Mouse (Mus musculus): Measurements from ENCODE around the gene 2310061I04Rik. TPM values are rescaled to one million over a fixed set of nuclear protein-coding genes. Genes with fewer than 3 reads are reported as not detected.

The 2310061I04Rik gene
- polyA plus RNA-seq, 1 experiment, result 161 TPM

GRCm38 (mm10) chr17:35850974-35851373, 46.3 kb downstream of the 2310061I04Rik start:
- Histone ChIP-seq H3K4me3 (replicated peaks; ENCODE audit: insufficient read depth, low read depth, low read length) (no peak overlapping the region), H3K27me3 (ENCODE audit: control insufficient read depth, insufficient read depth, low read length) (no peaks in the 10 kb centered on the region), H3K4me1 (ENCODE audit: control insufficient read depth, insufficient read depth, low read length) (no peaks in the 10 kb centered on the region), H3K27ac (ENCODE audit: insufficient read depth, low read length) (no peak overlapping the region)
- WGBS, result 90% methylated on average over 3 of the region's 3 CpGs
- no peak for TF ChIP-seq POLR2A (IDR thresholded peaks at IDR 0.05; ENCODE audit: borderline replicate concordance, insufficient read depth, low read length)
- no peak for TF ChIP-seq CTCF (IDR thresholded peaks at IDR 0.05; ENCODE audit: borderline replicate concordance, insufficient read depth, low read depth, low read length)
- DNase-seq, result no peak

DNA sequence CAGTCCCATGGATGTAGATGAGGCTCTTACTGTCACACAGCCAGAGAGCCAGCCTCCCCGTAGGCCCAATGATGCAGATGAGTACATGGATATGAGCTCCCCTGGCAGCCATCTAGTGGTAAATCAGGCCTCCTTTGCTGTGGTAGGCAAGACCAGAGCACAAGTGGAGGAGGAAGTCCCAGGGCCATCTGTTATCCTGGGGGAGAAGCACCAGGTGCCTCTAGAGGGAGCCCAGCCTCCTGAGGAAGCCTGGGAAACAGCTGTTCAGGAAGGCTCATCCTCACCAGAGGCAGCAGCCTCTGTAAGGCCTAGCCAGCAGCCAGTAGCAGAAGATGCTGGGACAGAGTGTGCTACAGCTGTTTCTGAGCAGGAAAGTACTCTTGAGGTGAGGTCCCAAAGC, 49.1 kb downstream of the 2310061I04Rik start:
- no peak overlapping the region for H3K27ac ChIP-seq (ENCODE audit: insufficient read depth, low read length)
- TF ChIP-seq POLR2A (IDR thresholded peaks at IDR 0.05; ENCODE audit: borderline replicate concordance, insufficient read depth, low read length) (no peak), CTCF (IDR thresholded peaks at IDR 0.05; ENCODE audit: borderline replicate concordance, insufficient read depth, low read depth, low read length) (no peak)
- WGBS, result 16% methylated on average over 1 of the region's 1 CpGs
- H3K4me1 ChIP-seq (ENCODE audit: control insufficient read depth, insufficient read depth, low read length), result no peaks in the 10 kb centered on the region
- no peak overlapping the region for H3K4me3 ChIP-seq (replicated peaks; ENCODE audit: insufficient read depth, low read depth, low read length)
- H3K27me3 ChIP-seq (ENCODE audit: control insufficient read depth, insufficient read depth, low read length), result no peaks in the 10 kb centered on the region
- DNase-seq, result no peak

DNA sequence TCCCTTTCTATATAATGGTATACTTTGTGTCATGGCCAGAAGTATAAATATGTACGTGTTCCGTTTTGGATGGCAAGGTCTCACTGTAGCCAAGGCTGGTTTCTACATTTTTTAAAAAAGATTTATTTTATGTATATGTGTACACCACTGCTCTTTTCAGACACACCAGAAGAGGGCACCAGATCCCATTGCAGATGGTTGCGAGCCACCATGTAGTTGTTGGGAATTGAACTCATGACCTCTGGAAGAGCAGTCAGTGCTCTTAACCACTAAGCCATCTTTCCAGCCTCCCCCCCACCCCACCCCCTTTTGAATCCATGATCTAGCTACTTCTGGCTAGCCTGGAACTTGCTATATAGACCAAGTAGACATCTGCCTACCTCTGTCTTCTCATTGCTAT, 53.7 kb downstream of the 2310061I04Rik start:
- no peaks in the 10 kb centered on the region for H3K27me3 ChIP-seq (ENCODE audit: control insufficient read depth, insufficient read depth, low read length)
- no peak overlapping the region for H3K27ac ChIP-seq (ENCODE audit: insufficient read depth, low read length)
- no peak for DNase-seq
- no peak overlapping the region for H3K4me3 ChIP-seq (replicated peaks; ENCODE audit: insufficient read depth, low read depth, low read length)
- 97% methylated on average over 3 of the region's 3 CpGs for WGBS
- no peak for TF ChIP-seq CTCF (IDR thresholded peaks at IDR 0.05; ENCODE audit: borderline replicate concordance, insufficient read depth, low read depth, low read length)
- TF ChIP-seq POLR2A (IDR thresholded peaks at IDR 0.05; ENCODE audit: borderline replicate concordance, insufficient read depth, low read length), result no peak
- H3K4me1 ChIP-seq (ENCODE audit: control insufficient read depth, insufficient read depth, low read length), result no peaks in the 10 kb centered on the region

Other genes starting within 250 kb of the 2310061I04Rik start
- 35.5 and 35.9 TPM in 2 replicates for gene Vars2, start 229.8 kb downstream of the 2310061I04Rik start, polyA plus RNA-seq (2012; rRNA removed)
- 30.7 and 34.8 TPM in 2 replicates for gene Gtf2h4, start 223.7 kb downstream of the 2310061I04Rik start, polyA plus RNA-seq (2012; rRNA removed)
- gene Ddr1, start 192.8 kb downstream of the 2310061I04Rik start, polyA plus RNA-seq (2012; rRNA removed), result 76.7 and 76.9 TPM in 2 replicates
- gene Ier3, start 75.7 kb downstream of the 2310061I04Rik start, polyA plus RNA-seq (2012; rRNA removed), result 22.6 and 25.2 TPM in 2 replicates
- gene Flot1, start 74.2 kb downstream of the 2310061I04Rik start, polyA plus RNA-seq (2012; rRNA removed), result 129 and 140 TPM in 2 replicates
- 320 TPM in 2 replicates for gene Tubb5, start 59.1 kb downstream of the 2310061I04Rik start, polyA plus RNA-seq (2012; rRNA removed)
- 12.1 and 16.1 TPM in 2 replicates for gene Mdc1, start 55.9 kb downstream of the 2310061I04Rik start, polyA plus RNA-seq (2012; rRNA removed)
- gene Nrm, start 36.1 kb downstream of the 2310061I04Rik start, polyA plus RNA-seq (2012; rRNA removed), result 8.6 and 12.0 TPM in 2 replicates
- gene Ppp1r18, start 31.8 kb downstream of the 2310061I04Rik start, polyA plus RNA-seq (2012; rRNA removed), result 8.7 and 9.7 TPM in 2 replicates
- 52.2 and 57.4 TPM in 2 replicates for gene Dhx16, start 17.6 kb downstream of the 2310061I04Rik start, polyA plus RNA-seq (2012; rRNA removed)
- gene Atat1, start 12.6 kb upstream of the 2310061I04Rik start, polyA plus RNA-seq (2012; rRNA removed), result 80.2 and 81.5 TPM in 2 replicates
- gene Mrps18b, start 19.0 kb upstream of the 2310061I04Rik start, polyA plus RNA-seq (2012; rRNA removed), result 62.5 and 65.1 TPM in 2 replicates
- 42.3 and 44.9 TPM in 2 replicates for gene Ppp1r10, start 19.0 kb upstream of the 2310061I04Rik start, polyA plus RNA-seq (2012; rRNA removed)
- 85.8 and 99.1 TPM in 2 replicates for gene Abcf1, start 72.3 kb upstream of the 2310061I04Rik start, polyA plus RNA-seq (2012; rRNA removed)
- 92.5 and 103 TPM in 2 replicates for gene Gnl1, start 82.4 kb upstream of the 2310061I04Rik start, polyA plus RNA-seq (2012; rRNA removed)
- gene Prr3, start 82.8 kb upstream of the 2310061I04Rik start, polyA plus RNA-seq (2012; rRNA removed), result 38.8 and 42.6 TPM in 2 replicates
- 0.95 and 1.1 TPM in 2 replicates for gene H2-T24, start 123.1 kb upstream of the 2310061I04Rik start, polyA plus RNA-seq (2012; rRNA removed)
- 13.0 and 17.3 TPM in 2 replicates for gene H2-T23, start 135.4 kb upstream of the 2310061I04Rik start, polyA plus RNA-seq (2012; rRNA removed)
- 25.5 and 31.0 TPM in 2 replicates for gene H2-T22, start 145.3 kb upstream of the 2310061I04Rik start, polyA plus RNA-seq (2012; rRNA removed)
- not detected in 2 replicates for gene Gm6034, start 145.5 kb upstream of the 2310061I04Rik start, polyA plus RNA-seq (2012; rRNA removed)
- gene Gm11127, start 160.9 kb upstream of the 2310061I04Rik start, polyA plus RNA-seq (2012; rRNA removed), result 0.08 and 0.15 TPM in 2 replicates
- 0.10 TPM in 1 of 2 replicates, not detected in the other for gene Gm19684, start 224.2 kb upstream of the 2310061I04Rik start, polyA plus RNA-seq (2012; rRNA removed)
- not detected in 2 replicates for gene Gm7030, start 232.0 kb upstream of the 2310061I04Rik start, polyA plus RNA-seq (2012; rRNA removed)